Mouse (Mus musculus) heart, embryonic 11.5 days (tissue): ENCODE measurements around the gene Alkbh4. TPM values are rescaled to one million over a fixed set of nuclear protein-coding genes. Genes with fewer than 3 reads are reported as not detected.
"Not testable (repeated sequence)": the region's sequence is repeated elsewhere in the genome, so short reads cannot be mapped to it uniquely, and the experiment has no call there.

ENCODE experiments used
- ATAC-seq: fragments of 200-750 bp; cut with Nextera tagmentation; replicated peaks from 2 replicates; pipeline ENCODE4 v1.8.0; 2017; ENCODE audit warnings: moderate library complexity; ENCODE audit not compliant: insufficient number of reproducible peaks, low FRiP score, low TSS enrichment
- H3K27ac ChIP-seq: fragments of 300-500 bp; sonication (generic); 2 replicates; pipeline ENCODE4 v1.5.1; 2014; ENCODE audit warnings: mild to moderate bottlenecking, low read depth, low read length
- H3K27me3 ChIP-seq: fragments of 300-500 bp; sonication (generic); 2 replicates; pipeline ENCODE4 v1.6.1; 2014; ENCODE audit warnings: mild to moderate bottlenecking, low read length, mixed read lengths; ENCODE audit not compliant: control insufficient read depth, insufficient read depth
- H3K36me3 ChIP-seq: fragments of 300-500 bp; sonication (generic); 2 replicates; pipeline ENCODE4 v1.6.1; 2014; ENCODE audit warnings: mild to moderate bottlenecking, low read length, moderate library complexity, mixed read lengths; ENCODE audit not compliant: control insufficient read depth, insufficient read depth
- H3K4me1 ChIP-seq: fragments of 300-500 bp; sonication (generic); 2 replicates; pipeline ENCODE4 v1.6.1; 2014; ENCODE audit warnings: low read length; ENCODE audit not compliant: control insufficient read depth, insufficient read depth
- H3K4me2 ChIP-seq: fragments of 300-500 bp; sonication (generic); 2 replicates; pipeline ENCODE4 v1.6.1; 2014; ENCODE audit warnings: mild to moderate bottlenecking, moderate library complexity
- H3K4me3 ChIP-seq: fragments of 300-500 bp; sonication (generic); 2 replicates; pipeline ENCODE4 v1.5.1; 2014; ENCODE audit warnings: low read depth, low read length
- H3K9ac ChIP-seq: fragments of 300-500 bp; sonication (generic); 2 replicates; pipeline ENCODE4 v1.6.1; 2014; ENCODE audit warnings: mild to moderate bottlenecking, low read depth, low read length, moderate library complexity
- H3K9me3 ChIP-seq: fragments of 300-500 bp; sonication (generic); replicated peaks from 2 replicates; pipeline ENCODE4 v1.6.1; 2016; ENCODE audit warnings: low read length; ENCODE audit not compliant: control insufficient read depth
- WGBS: fragments of 180-500 bp; shearing (Covaris S2); extraction: QIAGEN DNeasy Blood & Tissue Kit; methylation state at CpG from one replicate; pipeline ENCODE4 v1.1.7; 2014; ENCODE audit not compliant: insufficient replicate concordance; 5-methylcytosine and 5-hydroxymethylcytosine counted together
- polyA plus RNA-seq: library from polyadenylated mRNA; unstranded; fragments of >200 nt; fragmentation: Nextera tagmentation; extraction: Ambion mirVana; gene quantifications from 2 replicates; pipeline ENCODE4 v1.2.1, GENCODE M21; 2014

The Alkbh4 gene
- polyA plus RNA-seq, 1 experiment from 2014 or later = 16.7 TPM

DNA sequence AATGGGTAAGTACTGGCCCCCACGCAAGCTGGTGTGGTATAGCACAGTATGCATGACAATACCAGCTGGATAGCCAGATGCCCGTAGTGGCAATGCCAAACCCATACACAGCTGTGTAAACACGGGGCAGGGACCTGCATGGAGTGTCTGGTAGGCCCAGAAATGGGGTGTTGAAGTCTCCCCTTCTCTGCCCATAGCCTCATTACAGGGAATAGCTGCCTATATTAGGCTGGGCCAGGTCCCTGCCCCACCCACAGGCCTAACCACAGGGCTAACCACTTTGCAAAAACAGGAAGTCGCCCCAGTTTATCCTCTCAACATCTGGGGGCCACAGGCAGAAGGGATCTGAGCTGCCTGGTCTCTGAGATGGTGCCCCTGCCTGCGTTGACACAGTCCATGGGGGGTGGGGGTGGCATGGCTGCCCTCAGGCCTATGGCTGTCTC, 13.2 kb downstream of the Alkbh4 start:
- H3K9me3 ChIP-seq, H3K36me3 ChIP-seq, H3K4me1 ChIP-seq, H3K4me3 ChIP-seq, H3K4me2 ChIP-seq, ATAC-seq, H3K9ac ChIP-seq, H3K27ac ChIP-seq, H3K27me3 ChIP-seq: not testable (repeated sequence)
- 55% methylated on average over 5 of the region's 5 CpGs for WGBS

DNA sequence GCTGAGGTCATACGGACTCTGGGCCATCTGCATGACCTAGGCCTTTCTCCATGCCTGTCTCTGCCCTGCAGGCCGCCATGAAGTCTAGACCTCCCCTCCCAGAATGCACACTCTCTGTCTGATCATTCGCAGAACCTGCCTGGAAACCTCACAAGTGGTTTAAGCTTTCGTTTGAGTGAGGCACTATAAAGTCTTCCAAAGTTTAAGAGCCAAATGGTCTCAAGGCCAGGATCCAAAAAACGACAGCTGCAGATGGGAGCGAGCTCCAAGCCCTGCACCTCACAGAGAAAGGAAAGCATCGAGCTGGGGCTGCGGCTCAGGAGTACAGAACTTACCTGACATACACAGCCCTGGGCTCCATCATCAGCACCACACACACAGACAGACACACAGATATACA, 16.4 kb downstream of the Alkbh4 start:
- Histone ChIP-seq H3K36me3 (no peaks in the 10 kb centered on the region), H3K27me3 (no peaks in the 10 kb centered on the region), H3K4me1 (no peaks in the 10 kb centered on the region), H3K9ac (no peak overlapping the region), H3K4me2 (no peak overlapping the region), H3K9me3 (no peaks in the 10 kb centered on the region), H3K27ac (no peak overlapping the region), H3K4me3 (no peak overlapping the region)
- ATAC-seq = no peak
- WGBS = 74% methylated on average over 8 of the region's 8 CpGs

DNA sequence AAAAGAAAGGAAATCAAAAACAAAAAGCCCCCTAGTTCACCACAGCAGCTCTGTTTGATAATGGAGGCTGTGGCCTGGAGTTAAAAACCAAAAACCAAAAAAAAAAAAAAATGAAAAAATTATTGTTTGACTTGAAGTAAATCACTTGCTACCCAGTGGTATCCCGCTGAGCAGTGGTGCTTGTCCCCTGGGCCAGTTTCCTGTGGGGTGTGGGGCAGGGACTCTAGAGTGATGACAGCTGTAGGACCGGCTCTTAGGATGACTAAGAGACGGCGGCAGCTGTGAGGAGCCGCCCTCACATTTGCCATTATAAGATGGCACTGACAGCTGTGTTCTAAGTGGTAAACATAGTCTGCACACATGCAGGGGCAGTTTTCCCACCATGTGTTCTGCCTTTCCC, 19.5 kb downstream of the Alkbh4 start:
- WGBS = 69% methylated on average over 5 of the region's 5 CpGs
- Histone ChIP-seq H3K27me3 (no peaks in the 10 kb centered on the region), H3K9ac (no peak overlapping the region), H3K9me3 (no peaks in the 10 kb centered on the region), H3K4me1 (no peaks in the 10 kb centered on the region), H3K36me3 (no peaks in the 10 kb centered on the region), H3K4me3 (no peak overlapping the region), H3K27ac (no peak overlapping the region), H3K4me2 (no peak overlapping the region)
- ATAC-seq = no peak

DNA sequence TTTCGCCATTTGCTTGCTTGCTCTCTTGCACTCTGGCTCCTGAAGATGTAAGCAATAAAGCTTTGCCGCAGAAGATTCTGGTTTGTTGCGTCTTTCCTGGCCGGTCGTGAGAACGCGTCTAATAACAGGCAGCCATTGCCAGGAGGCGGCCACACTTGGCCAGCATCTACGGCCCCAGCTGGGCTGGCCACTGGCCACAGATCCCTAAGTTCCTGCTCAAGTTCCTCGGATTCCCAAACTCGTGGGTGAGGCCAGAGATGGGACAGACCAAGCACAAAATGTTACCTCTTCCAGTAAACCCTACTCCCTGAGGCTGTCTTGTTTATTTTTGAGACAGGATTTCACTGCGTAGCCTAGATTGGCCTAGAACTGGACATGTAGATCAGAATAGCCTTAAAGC, 24.1 kb downstream of the Alkbh4 start:
- not testable (repeated sequence) for ATAC-seq, H3K9ac ChIP-seq, H3K4me3 ChIP-seq, H3K4me1 ChIP-seq, H3K27me3 ChIP-seq, H3K36me3 ChIP-seq, H3K4me2 ChIP-seq, H3K9me3 ChIP-seq, H3K27ac ChIP-seq
- 79% methylated on average over 11 of the region's 12 CpGs for WGBS

DNA sequence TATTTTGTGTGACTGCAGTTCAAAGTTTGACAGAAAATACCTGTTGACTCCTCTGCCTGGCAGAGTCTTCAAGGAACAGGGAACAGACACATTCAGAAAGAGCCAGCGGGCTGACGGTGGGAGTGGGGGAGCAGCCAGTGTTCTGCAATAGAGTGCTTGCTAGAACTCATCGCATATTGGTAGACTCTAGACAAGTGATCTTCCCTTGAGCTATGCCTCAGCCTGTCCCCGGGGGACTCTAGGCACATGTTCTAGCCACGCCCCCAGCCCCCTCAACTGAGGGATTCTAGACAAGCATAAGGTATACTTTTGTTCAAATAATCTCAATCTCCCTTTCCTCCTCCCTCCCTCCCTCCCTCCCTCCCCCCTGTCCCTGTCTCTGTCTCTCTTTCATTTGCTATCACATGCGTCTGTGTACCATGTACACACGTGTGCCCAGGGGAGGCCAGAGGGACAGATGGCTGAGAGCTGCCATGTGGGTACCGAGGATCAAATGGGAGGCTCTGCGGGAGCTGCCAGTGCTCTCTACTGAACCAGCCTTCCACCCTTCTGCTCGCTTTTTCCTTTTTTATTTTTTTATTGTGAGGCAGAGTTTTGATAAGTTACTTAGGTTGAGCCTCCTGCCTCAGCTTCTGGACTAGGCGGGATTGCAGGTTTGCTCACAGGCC, 28.0 kb downstream of the Alkbh4 start:
- no peak overlapping the region for H3K27ac ChIP-seq
- no peaks in the 10 kb centered on the region for H3K27me3 ChIP-seq
- 88% methylated on average over 11 of the region's 11 CpGs for WGBS
- H3K36me3 ChIP-seq = 0 out of 2 replicates have a peak, but pooled peaks cover 3% of the 10 kb centered on the region
- no peak overlapping the region for H3K4me2 ChIP-seq
- no peaks in the 10 kb centered on the region for H3K9me3 ChIP-seq
- no peak overlapping the region for H3K4me3 ChIP-seq
- H3K9ac ChIP-seq = no peak overlapping the region
- H3K4me1 ChIP-seq = no peaks in the 10 kb centered on the region
- no peak for ATAC-seq

DNA sequence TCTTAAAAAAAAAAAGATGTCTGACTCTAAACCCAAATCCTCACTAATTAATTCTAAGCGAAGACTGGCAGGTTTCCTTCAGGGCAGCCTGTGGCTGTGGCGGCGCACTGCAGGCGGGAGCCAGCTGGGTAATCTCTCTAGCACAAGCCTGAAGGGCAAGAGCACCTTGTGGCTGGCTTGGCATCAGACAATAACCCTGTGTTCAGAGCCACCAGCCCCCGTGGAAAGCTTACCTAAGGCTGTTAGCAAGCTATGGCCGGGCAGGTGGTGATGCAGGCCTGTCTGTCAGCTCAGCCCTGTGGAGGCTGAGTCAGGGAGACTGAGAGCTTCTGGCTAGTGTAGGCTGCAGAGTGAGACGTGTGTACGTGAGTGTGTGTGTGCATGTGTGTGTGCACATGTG, 29.3 kb downstream of the Alkbh4 start:
- Histone ChIP-seq H3K4me3 (no peak overlapping the region), H3K27me3 (no peaks in the 10 kb centered on the region), H3K36me3 (0 out of 2 replicates have a peak, but pooled peaks cover 3% of the 10 kb centered on the region), H3K4me1 (no peaks in the 10 kb centered on the region), H3K9me3 (no peaks in the 10 kb centered on the region), H3K27ac (no peak overlapping the region), H3K9ac (no peak overlapping the region), H3K4me2 (no peak overlapping the region)
- WGBS = 73% methylated on average over 8 of the region's 8 CpGs
- ATAC-seq = no peak

DNA sequence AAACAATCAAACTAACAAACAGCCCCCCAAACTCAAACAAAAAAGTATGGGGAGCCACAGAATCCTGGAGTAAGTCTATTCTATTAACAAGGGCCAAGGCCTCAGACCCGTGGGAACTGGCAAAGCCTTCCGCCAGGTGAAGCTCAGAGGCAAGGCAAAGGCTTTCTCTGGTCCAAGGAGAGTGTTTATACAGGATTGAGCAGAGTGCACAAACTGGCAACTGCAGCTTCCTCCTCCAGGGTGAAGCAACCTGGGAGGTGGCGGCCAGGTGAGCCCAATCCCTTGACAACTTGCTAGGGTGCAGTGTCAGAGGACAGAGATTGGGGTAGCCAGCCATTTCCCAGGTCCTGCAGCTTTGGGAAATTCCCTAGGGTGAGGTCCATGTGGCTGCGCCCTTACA, 31.4 kb downstream of the Alkbh4 start:
- Histone ChIP-seq H3K4me3 (no peak overlapping the region), H3K4me1 (peaks cover 9% of the 10 kb centered on the region), H3K9ac (no peak overlapping the region), H3K27me3 (no peaks in the 10 kb centered on the region; the same call in 1 of the 2 replicates), H3K36me3 (0 out of 2 replicates have a peak, but pooled peaks cover 3% of the 10 kb centered on the region), H3K9me3 (no peaks in the 10 kb centered on the region), H3K27ac (no peak overlapping the region), H3K4me2 (no peak overlapping the region)
- no peak for ATAC-seq
- 84% methylated on average over 4 of the region's 4 CpGs for WGBS

DNA sequence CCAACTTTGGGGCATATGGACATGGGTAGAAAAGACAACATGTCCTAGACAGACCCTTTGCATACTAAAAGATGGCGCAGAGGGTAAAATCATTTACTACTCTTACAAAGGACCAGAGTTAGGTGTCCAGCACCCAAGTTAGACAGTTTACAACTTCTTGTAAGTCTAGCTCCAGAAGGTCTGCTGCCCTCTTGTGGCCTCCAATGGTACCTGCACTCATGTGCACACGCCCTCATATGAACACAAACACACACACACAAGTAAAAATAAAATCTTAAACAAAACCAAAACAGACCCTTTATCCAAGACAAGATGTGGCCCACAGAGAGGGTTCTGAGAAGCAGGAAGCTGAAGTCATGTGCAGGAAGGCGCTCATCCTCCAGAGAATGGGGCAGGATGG, 32.1 kb downstream of the Alkbh4 start:
- H3K9me3 ChIP-seq = no peaks in the 10 kb centered on the region
- no peak overlapping the region for H3K27ac ChIP-seq
- H3K36me3 ChIP-seq = 0 out of 2 replicates have a peak, but pooled peaks cover 3% of the 10 kb centered on the region
- no peaks in the 10 kb centered on the region; the same call in 1 of the 2 replicates for H3K27me3 ChIP-seq
- H3K4me1 ChIP-seq = peaks cover 9% of the 10 kb centered on the region
- H3K4me2 ChIP-seq = no peak overlapping the region
- H3K9ac ChIP-seq = no peak overlapping the region
- no peak overlapping the region for H3K4me3 ChIP-seq
- no peak for ATAC-seq
- WGBS = 91% methylated on average over 3 of the region's 3 CpGs
